In genomic region chr14:115040578-115041206, GRCm38 (mm10) we compare ENCODE assay signal across 8 mouse cellular contexts. TPM values are rescaled to one million over a fixed set of nuclear protein-coding genes. Genes with fewer than 3 reads are reported as not detected.
DNase-seq lines count a peak whose midpoint lies in the region; ATAC-seq and TF ChIP-seq lines count a peak whose summit lies in the region.

No protein-coding gene starts in this region.

- WGBS in forebrain, embryonic 11.5 days: under 1% methylated on average over 68 of the region's 94 CpGs
- WGBS in large intestine, adult 2 months: under 1% methylated on average over 93 of the region's 94 CpGs
- WGBS in lung, embryonic 15.5 days: under 1% methylated on average over 88 of the region's 94 CpGs
- WGBS in thymus, adult 2 months: 1% methylated on average over 92 of the region's 94 CpGs

- intact Hi-C loops in heart, postnatal 10 days (cut with DNase I): loop anchor here (2.0 to 10.0 kb wide), 2 partner anchors 92 to 186 kb away; no protein-coding TSS in a partner anchor

- ATAC-seq in forebrain, embryonic 11.5 days (replicated peaks; ENCODE audit: low FRiP score): peak; percentile 90
- ATAC-seq in lung, embryonic 15.5 days (ENCODE audit: borderline replicate concordance, extremely low read depth, low FRiP score, low TSS enrichment): peak; percentile 89

- no peak for TF ChIP-seq CTCF in ES-Bruce4 (IDR thresholded peaks at IDR 0.05; ENCODE audit: low read depth, low read length)
- TF ChIP-seq CTCF in thymus, adult 2 months (IDR thresholded peaks at IDR 0.05; ENCODE audit: borderline replicate concordance, control insufficient read depth, extremely low read depth, insufficient read depth, low read length, poor library complexity): peak; percentile 11; the same call in 1 of the 2 replicates

- H3K4me3 ChIP-seq in ES-Bruce4 (ENCODE audit: low read depth, low read length): peak overlapping the region; percentile 68
- peak overlapping the region; percentile 98 for H3K4me3 ChIP-seq in forebrain, embryonic 11.5 days (ENCODE audit: low read depth, low read length)
- H3K4me3 ChIP-seq in lung, embryonic 15.5 days: peak overlapping the region; percentile 87
- peak overlapping the region; percentile 77 for H3K4me3 ChIP-seq in thymus, adult 2 months (ENCODE audit: control insufficient read depth, insufficient read depth, low read length)

- TF ChIP-seq POLR2A in ES-Bruce4 (IDR thresholded peaks at IDR 0.05; ENCODE audit: insufficient read depth, low read length): no peak
- TF ChIP-seq POLR2A in thymus, adult 2 months (IDR thresholded peaks at IDR 0.05; ENCODE audit: control insufficient read depth, extremely low read depth, insufficient read depth, low read length, poor library complexity): peak; percentile 77; the same call in 1 of the 2 replicates

- H3K27me3 ChIP-seq in ES-Bruce4 (ENCODE audit: control insufficient read depth, insufficient read depth, low read length, poor library complexity, severe bottlenecking): peaks cover 1% of the 10 kb centered on the region
- H3K27me3 ChIP-seq in forebrain, embryonic 11.5 days (ENCODE audit: control insufficient read depth, insufficient read depth, low read length): no peaks in the 10 kb centered on the region; the same call in 1 of the 2 replicates
- peaks cover 10% of the 10 kb centered on the region; the same call in 1 of the 2 replicates for H3K27me3 ChIP-seq in lung, embryonic 15.5 days
- H3K27me3 ChIP-seq in thymus, adult 2 months (ENCODE audit: control insufficient read depth, insufficient read depth, low read length): no peaks in the 10 kb centered on the region

- no peaks in the 10 kb centered on the region for H3K9me3 ChIP-seq in ES-Bruce4 (replicated peaks; ENCODE audit: control insufficient read depth, insufficient read depth, low read length, poor library complexity, severe bottlenecking)
- no peaks in the 10 kb centered on the region for H3K9me3 ChIP-seq in forebrain, embryonic 11.5 days (ENCODE audit: control insufficient read depth, low read length)
- H3K9me3 ChIP-seq in lung, embryonic 15.5 days: no peaks in the 10 kb centered on the region

- H3K9ac ChIP-seq in ES-Bruce4 (ENCODE audit: low read depth, poor library complexity, severe bottlenecking): peak overlapping the region; percentile 100
- H3K9ac ChIP-seq in forebrain, embryonic 11.5 days (ENCODE audit: low read length): peak overlapping the region; percentile 100
- H3K9ac ChIP-seq in lung, embryonic 15.5 days: peak overlapping the region; percentile 94

- no peak for TF ChIP-seq EP300 in ES-Bruce4 (IDR thresholded peaks at IDR 0.05; ENCODE audit: insufficient read depth, low read depth, low read length)

- no peaks in the 10 kb centered on the region for H3K4me1 ChIP-seq in ES-Bruce4 (ENCODE audit: control insufficient read depth, insufficient read depth, low read length)
- H3K4me1 ChIP-seq in forebrain, embryonic 11.5 days (replicated peaks; ENCODE audit: control insufficient read depth, insufficient read depth, low read length): peaks cover 2% of the 10 kb centered on the region; the same call in 1 of the 2 replicates
- H3K4me1 ChIP-seq in lung, embryonic 15.5 days: peaks cover 22% of the 10 kb centered on the region
- H3K4me1 ChIP-seq in thymus, adult 2 months (replicated peaks; ENCODE audit: control insufficient read depth, insufficient read depth, low read length): peaks cover 5% of the 10 kb centered on the region

- no peak overlapping the region for H3K27ac ChIP-seq in ES-Bruce4 (ENCODE audit: insufficient read depth, low read length)
- H3K27ac ChIP-seq in forebrain, embryonic 11.5 days (ENCODE audit: low read depth, low read length): peak overlapping the region; percentile 89
- peak overlapping the region; percentile 96 for H3K27ac ChIP-seq in lung, embryonic 15.5 days
- H3K27ac ChIP-seq in thymus, adult 2 months (ENCODE audit: control insufficient read depth, insufficient read depth, low read length): no peak overlapping the region

- peaks cover 31% of the 10 kb centered on the region for H3K36me3 ChIP-seq in ES-Bruce4 (ENCODE audit: control insufficient read depth, insufficient read depth, low read length, poor library complexity, severe bottlenecking)
- peaks cover 10% of the 10 kb centered on the region for H3K36me3 ChIP-seq in forebrain, embryonic 11.5 days (ENCODE audit: control insufficient read depth, insufficient read depth, low read length)
- H3K36me3 ChIP-seq in lung, embryonic 15.5 days: peaks cover 24% of the 10 kb centered on the region
- peaks cover 22% of the 10 kb centered on the region for H3K36me3 ChIP-seq in thymus, adult 2 months (ENCODE audit: control insufficient read depth, insufficient read depth, low read length)

- H3K4me2 ChIP-seq in forebrain, embryonic 11.5 days (ENCODE audit: low read depth, low read length, severe bottlenecking): peak overlapping the region; percentile 84
- H3K4me2 ChIP-seq in lung, embryonic 15.5 days: peak overlapping the region; percentile 98

- peak; percentile 83 for DNase-seq in c-Kit-positive CD71-negative TER-119-negative erythroid progenitor cells, embryonic 14.5 days (ENCODE audit: low read depth)
- DNase-seq in forebrain, embryonic 11.5 days (ENCODE audit: low spot score): peak; percentile 95
- peak; percentile 89 to 92 for DNase-seq in heart, postnatal 10 days
- DNase-seq in large intestine, adult 2 months (ENCODE audit: low read depth, low spot score): peak; percentile 60
- DNase-seq in ovary, adult 18-20 months (ENCODE audit: low spot score): peak; percentile 86
- DNase-seq in thymus, adult 2 months: peak; percentile 89

RNA-seq across cellular contexts. Expression of gene Gpc5, which starts 51.3 kb away (rescaled TPM):
- polyA plus RNA-seq in ES-Bruce4 (2011; ENCODE audit: insufficient read depth, insufficient read length, low read depth, missing spikeins): not detected in 2 replicates
- 0.48 and 0.57 TPM in 2 replicates for polyA plus RNA-seq in forebrain, embryonic 11.5 days (2014; fragmentation: Nextera tagmentation; extraction: Ambion mirVana)
- not detected for total RNA-seq in heart, postnatal 10 days (2021)
- polyA plus RNA-seq in large intestine, adult 2 months (2012; rRNA removed): not detected in 2 replicates
- 0.12 and 0.26 TPM in 2 replicates for polyA plus RNA-seq in lung, embryonic 15.5 days (2015; fragmentation: Nextera tagmentation; extraction: Ambion mirVana)
- polyA plus RNA-seq in thymus, adult 2 months (2012; rRNA removed): 0.18 TPM in 2 replicates

Comparison
In these comparisons a context has a peak if more than half of its experiments do, and no peak if none do; other contexts are left out.
1. H3K27ac ChIP-seq: peak in forebrain, embryonic 11.5 days (single experiment) and lung, embryonic 15.5 days (single experiment); none in ES-Bruce4 (single experiment) and thymus, adult 2 months (single experiment).
2. Peak in every context shown above with its lines, with median percentiles within 50 percentile points of each other: H3K4me3 ChIP-seq, H3K9ac ChIP-seq and DNase-seq.